Mouse (Mus musculus): Measurements from ENCODE around the gene Lrrc27.

Gene Lrrc27

DNA sequence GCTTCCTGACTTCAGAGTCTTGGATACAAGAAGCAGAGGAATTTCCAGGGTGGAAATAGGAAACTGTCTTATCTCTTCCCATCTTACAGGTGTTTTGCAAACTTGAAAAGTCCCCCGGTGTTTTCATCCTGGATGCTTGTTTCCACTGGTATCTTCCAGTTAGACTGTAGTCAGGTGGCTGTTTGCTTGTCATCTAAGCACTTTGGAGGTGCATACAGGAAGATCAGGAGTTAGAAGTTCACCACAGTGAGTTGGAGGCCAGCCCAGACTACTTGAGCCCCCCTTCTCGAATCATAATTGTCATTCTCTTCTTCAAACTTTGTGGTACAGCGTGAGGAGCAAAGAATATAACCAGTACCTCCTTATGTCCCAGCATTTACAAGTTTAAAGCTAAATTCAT, 1.4 kb downstream of the Lrrc27 start:
- DNase-seq (ENCODE audit: low read depth, low spot score), result no peak

DNA sequence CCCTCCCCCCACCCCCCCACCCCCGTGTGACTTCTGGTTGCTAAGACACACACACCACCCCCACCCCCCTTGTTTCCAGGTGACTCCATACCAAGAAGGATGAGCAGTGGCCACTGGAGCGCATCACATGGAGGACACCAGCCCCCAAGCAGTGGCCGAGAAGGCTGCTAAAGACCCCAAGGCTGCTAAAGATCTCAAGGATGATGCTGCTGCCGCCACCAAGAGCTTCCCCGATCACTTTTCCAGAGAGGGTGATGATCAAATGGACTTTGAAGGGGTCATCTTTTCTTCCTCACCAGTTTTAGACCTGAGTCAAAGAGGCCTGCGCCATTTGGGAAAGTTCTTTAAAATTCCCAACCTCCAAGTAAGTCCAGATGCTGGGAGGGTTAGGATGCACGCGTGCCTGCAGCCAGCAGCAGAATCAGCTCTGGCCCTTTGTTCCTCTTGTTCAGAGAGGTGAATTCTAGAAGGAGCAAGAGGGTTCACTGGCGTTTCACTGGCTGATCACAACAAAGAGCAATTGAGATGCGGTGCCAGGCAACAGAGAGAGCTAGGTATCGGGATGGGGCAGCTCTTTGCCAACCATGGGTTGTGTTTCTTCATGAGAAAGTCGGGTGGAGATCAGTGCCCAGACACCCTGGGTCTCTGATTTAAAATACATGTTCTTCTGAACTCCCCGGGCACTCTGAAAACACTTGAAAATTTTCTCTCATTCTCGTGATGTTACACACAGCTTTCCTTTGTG, 2.0 kb downstream of the Lrrc27 start:
- DNase-seq (ENCODE audit: low read depth, low spot score), result no peak

DNA sequence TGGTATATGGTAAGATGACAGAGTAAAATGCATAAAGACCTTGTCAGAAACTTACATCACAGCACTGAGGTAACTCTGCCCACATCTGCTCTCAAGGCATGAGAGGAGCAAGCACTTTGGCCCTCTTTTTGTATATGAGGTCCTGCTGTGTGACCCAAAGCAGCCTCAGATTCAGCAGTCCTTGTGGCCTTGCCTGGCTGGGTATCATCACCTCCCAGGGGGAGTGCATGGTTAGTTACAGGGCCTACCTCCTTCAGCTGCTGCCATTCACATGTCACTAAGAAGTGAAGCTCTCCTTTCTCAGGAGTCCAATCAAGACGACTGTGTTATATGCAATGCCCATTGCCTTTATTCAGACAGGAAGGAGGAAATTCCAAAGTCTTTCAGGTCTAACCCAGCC, 2.7 kb downstream of the Lrrc27 start:
- DNase-seq (ENCODE audit: low read depth, low spot score), result no peak

DNA sequence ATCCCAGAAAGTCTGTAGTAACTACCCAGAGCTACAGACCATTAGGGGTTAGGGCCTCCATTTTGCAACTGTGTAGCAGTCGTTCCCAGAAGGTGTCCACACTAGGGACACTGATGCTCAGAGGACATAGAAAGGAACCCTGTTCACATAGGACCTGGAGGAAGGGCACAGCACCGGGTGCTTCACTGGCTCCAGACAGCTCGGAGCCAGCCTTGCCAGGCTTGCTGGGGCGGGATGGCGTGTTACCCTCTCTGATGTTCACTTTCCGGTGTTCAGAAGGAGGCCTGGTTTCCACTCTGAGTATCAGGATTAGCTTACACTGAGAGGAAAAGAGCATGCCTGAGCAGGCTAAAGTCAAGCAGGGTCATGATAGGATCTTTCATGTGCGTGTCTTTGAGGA, 3.2 kb downstream of the Lrrc27 start:
- DNase-seq (ENCODE audit: low read depth, low spot score), result no peak

DNA sequence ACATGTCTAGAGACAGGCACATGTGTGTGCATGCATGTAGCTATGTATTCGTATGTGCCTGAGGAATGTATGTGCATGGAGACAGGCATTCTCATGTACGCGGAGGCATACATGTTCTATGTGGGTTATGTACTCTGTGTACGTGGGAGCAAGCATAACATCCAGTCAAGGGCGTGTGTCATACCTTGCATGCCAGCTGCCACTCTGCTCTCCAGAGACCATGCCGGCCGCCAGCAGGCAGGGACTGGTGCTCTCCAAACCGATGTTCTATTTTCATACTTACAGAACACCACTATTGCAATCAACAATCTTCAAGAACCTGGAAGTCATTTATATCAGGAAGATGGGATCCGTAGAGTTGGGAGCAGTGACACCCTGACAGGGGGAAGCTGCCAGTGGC, 3.7 kb downstream of the Lrrc27 start:
- no peak for DNase-seq (ENCODE audit: low read depth, low spot score)

DNA sequence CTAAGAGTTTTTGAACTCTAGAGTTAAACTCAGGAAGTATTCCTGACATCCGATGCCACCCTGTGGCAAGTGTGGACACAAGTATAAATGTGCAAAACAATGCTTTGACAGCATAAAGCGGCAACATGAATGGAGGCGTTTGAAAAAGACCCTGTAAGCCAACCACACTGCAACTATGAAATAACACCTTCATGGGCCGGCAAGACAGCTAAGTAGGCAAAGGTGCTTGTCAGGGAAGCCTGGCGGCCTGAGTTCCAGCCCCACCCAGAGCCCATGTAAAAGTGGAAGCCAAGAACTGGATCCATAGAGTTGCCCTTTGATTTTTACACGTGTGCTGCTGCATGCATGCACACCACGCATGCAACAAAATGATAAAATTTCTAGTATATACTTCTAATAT, 4.3 kb downstream of the Lrrc27 start:
- no peak for DNase-seq (ENCODE audit: low read depth, low spot score)

DNA sequence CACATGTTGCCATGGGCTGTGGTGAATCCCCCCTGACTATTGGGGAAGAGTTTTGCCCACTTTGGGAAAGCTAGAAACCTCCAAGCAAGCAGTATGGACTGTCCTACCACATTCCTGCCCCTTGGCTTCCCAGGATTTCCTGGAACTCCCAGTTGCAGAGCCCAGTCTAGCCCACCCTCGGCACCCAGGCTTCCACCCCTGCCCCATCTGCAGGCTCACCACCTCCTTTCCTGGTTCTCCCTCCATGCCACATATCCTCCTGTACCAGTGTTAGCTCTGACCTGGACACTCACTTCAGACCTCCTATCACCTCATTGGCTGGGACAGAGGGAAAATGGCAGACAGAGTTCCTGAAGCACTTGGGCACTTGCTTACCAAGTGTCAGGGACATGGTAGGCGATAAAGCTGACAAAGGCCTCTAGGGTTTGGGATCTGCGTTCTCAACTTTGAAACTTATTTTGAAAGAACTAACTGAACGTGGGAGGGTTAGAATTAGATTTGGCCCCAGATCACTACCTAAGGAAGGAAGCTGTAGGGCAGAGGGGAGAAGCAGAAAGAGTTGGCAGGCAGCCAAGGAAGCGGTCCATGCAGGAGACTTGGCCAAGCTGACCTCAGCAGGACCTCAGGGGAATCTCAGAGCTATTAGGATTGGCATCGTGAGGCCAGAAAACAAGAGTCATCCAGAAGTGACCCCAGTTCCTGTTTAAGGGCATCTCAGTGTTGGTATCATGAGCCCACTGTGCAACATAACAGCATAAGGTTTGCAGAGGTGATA, 6.0 kb downstream of the Lrrc27 start:
- no peak for DNase-seq (ENCODE audit: low read depth, low spot score)

DNA sequence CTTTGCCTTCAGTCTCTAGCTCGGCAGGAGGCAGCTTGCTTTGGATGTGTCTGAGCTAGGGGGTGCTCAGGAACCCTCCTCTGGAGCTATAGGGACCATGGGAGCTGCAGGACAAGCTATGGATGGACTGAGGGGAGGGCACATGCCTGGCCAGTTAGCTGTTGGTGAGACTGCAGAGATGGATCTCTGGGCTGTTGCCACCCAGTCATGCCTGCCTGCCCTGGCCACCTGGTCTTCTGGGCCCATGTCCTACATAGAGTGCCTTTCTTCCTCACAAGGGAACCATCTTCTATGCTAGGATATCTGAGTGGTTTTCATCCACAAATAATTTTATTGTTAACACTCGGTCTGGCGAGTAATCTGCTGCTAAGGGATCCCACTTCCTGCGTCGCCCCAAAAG, 6.7 kb downstream of the Lrrc27 start:
- DNase-seq (ENCODE audit: low read depth, low spot score), result no peak

DNA sequence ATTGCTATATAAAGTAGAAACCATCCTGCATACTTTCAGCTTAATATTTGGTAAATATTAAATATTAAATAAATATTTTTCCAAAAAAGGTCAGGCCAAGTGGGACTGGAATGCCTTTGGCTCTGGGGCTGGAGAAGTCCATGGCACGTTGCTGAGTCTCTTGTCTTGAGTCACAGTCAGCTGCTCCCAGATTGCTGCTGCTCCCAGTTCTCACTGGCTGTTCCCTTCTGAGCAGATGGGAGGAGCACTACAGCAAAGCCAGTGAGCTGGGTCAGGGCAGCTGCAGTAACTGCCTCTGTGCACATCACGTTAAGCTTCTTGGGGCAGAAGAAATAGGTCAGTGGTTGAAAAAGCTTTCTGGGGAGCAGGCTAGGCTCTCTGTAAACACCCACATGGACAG, 7.5 kb downstream of the Lrrc27 start:
- no peak for DNase-seq (ENCODE audit: low read depth, low spot score)

DNA sequence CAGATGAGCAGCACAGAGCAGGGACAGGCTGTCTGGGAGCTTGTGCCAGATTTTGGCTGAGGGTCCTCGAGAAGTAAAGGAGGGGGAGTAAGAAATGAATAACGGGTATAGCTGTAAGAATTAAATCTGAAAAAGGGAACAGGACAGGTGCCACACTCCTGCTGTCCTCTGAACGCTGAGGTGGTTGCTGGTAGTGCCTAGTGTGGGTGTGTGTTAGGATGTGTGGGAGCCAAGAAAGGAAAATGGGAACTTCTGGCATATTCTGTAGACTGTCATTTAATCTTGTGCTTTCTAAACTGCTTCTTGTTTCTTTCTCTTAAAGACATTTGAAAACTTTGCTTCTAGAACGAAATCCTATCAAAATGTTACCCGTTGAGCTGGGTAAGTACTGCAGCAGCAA, 8.3 kb downstream of the Lrrc27 start:
- DNase-seq (ENCODE audit: low read depth, low spot score), result no peak

DNA sequence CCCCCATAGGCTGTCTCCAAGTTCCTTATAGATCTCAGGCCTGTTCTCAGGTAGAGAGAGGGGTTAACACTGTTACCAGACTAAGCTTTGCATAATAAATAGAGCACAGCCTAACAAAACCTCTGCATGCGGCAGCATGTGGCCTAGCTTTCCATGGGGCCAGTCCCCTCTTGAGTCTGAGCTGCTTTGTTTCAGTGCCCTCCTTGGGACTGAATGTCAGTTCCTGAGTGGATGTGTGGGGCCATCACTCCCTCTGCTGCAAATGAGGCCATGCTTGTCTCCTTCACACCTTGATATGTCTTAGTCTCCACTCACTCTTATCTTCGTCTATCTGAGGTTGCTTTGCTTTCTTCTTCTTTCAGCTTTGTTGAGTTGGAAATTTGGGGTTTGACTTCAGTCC, 9.1 kb downstream of the Lrrc27 start:
- DNase-seq (ENCODE audit: low read depth, low spot score), result no peak

DNA sequence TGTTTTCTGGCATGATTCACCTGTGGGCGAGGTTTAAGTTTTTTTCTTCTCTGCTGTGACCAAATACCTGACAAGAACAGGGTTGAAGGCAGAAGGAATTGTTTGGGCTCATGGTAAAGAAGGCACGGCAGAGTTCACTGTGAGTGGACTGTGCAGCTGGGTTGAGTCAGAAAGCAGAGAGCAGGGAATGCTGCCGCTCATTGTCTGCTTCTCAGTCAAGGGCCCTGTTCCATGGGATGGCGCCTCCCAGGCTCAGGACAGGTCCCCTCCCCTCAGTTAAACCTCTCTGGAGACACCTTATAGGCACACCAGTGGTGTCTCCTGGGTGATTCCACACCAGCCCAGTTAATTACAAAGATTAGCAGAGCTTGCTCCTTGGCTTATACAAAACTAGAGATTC, 9.6 kb downstream of the Lrrc27 start:
- DNase-seq (ENCODE audit: low read depth, low spot score), result no peak

DNA sequence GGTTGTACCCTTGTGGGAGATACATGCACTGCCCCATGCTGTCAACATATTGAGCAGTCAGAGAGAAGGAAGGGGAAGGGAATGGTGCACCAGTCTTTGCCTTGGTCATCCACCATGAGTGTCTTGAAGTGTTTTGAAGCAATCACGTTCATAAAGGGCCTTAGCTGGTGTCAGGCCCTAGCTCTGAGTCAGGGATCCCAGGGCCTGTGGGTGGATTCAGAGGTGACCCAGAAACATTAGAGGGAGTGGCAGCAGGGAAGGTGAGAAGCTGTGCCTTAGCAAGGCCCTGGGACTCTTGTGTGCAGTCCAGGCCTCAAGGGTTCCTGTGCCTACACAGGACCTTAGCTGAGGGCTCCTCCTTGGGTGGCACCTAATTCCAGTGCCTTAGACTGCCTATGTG, 11.3 kb downstream of the Lrrc27 start:
- no peak for DNase-seq (ENCODE audit: low read depth, low spot score)

DNA sequence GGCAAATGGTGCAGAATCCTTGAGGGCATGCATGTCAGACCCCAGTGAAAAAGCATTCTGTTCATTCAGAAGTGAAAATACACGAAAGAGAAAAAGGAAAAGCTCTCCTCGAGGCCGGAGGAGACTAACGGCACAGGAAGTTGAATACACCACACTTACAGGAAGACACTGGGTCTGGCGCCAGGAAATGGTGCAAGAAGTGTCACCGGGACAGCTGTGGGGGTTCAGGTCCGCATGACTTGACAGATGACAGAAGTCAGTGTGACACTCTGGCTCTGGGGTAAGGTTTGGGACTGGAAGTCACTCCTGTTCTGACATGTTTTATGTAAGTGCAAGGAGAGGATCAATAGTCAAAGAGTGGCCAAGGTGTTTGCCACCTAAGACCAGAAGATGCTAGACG, 11.9 kb downstream of the Lrrc27 start:
- no peak for DNase-seq (ENCODE audit: low read depth, low spot score)

DNA sequence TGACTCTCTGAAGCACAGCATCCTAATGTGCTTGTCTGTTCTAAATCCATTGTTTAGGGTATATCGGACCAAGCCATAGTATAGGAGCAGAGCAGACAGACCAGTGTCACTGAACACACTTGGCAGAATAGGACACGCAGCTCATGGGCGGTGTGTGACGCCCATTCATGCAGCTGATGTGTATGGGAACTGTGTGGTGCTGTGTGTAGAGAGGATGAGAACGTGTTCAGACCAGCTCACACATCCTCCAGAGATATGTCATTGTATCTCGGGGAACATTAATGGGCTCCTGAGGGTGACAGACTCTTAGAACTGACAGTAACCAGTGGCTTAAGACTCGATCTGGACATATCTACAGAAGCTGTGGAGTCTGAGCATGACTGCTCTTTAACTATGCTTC, 13.6 kb downstream of the Lrrc27 start:
- DNase-seq (ENCODE audit: low read depth, low spot score), result no peak

DNA sequence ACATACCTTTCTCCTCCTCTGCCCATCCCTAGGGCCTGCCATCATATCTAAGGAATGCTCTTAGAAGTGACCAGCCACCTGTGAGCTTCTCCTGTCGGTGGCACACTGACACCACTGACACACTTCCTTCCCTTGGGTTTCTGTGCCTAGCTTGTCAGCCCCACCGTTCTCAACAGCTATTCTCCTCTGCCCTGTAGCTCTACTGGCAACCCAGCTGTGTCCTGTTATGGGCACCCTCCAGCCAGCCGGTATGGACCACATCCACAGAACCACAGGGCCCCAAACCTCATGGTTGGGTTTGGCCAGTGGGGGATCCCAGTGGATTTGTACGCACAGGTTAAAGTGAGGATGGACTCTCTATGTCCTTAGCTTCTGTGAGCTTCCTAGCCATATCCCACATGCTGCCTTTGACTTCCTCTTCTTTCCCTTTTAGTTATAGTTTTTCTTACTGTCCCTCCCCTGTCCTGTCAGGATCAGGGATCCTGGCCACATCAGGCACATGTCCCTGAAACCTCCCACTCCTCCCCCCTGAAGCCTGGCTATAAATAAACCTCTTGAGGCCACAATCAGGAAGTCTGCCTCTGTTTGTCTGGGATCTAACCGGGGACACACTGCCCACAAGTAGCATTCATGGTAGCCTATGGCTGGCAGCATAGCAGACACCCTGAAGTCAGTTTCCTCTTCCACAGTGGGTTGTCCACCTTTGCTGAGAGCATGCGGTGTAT, 15.8 kb downstream of the Lrrc27 start:
- no peak for DNase-seq (ENCODE audit: low read depth, low spot score)

DNA sequence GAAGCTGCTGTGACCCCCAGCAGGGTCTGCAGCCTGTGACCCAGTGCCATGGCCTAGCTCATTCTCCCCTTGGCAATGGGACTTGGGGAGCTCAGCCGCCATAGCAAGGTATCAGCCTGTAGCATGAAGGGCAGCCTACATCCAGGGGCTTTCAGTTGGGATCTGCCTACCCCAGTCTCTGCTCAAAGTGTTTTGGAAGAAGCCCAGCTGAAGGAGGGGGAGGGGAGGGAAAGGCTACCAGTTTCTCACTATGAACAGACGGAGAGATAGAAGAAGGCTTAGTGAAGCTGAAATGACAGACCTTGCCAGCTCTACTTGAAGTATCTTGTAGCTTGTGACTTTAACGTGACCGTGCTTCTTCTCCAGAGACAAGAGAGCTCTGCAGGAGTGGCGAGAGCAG, 17.0 kb downstream of the Lrrc27 start:
- no peak for DNase-seq (ENCODE audit: low read depth, low spot score)

DNA sequence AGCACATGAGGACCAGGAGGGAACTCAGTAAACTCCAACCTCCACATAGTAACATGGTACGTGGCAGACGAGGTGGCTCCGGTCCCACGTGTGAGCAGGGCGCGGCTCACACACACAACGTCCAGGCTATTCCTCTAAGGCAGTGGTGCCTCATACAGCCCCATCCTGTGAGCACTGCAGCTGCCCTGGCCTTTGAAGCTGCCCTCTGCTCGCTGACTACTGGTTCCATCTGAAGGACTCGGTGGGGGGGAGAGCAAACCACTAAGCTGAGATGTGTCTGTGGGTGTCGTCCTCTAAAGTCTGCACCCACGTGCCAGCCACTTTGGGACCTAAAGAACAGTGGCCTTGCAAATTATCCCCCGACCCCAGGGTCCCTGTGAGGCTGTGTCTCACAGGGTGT, 17.5 kb downstream of the Lrrc27 start:
- DNase-seq (ENCODE audit: low read depth, low spot score), result no peak

DNA sequence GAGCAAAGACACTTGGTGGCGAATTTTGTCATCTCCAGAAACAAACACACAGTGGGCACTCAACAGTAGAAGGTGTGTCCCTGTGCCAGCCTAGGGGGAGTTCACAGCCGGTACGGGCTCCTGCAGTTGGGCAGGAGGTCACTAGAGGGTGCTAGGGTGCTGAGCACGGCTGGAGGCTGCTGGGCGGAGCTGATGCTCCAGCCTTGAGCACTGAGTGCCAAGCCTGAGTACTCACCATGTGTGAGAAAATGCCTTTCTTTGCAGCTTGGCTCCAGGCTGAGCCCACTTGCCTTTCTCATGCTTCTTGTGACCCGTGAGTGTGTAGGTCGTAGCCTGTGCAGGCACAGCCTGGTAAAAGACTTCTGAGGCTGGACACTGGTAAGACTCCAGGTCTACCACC, 20.9 kb downstream of the Lrrc27 start:
- no peak for DNase-seq (ENCODE audit: low read depth, low spot score)

DNA sequence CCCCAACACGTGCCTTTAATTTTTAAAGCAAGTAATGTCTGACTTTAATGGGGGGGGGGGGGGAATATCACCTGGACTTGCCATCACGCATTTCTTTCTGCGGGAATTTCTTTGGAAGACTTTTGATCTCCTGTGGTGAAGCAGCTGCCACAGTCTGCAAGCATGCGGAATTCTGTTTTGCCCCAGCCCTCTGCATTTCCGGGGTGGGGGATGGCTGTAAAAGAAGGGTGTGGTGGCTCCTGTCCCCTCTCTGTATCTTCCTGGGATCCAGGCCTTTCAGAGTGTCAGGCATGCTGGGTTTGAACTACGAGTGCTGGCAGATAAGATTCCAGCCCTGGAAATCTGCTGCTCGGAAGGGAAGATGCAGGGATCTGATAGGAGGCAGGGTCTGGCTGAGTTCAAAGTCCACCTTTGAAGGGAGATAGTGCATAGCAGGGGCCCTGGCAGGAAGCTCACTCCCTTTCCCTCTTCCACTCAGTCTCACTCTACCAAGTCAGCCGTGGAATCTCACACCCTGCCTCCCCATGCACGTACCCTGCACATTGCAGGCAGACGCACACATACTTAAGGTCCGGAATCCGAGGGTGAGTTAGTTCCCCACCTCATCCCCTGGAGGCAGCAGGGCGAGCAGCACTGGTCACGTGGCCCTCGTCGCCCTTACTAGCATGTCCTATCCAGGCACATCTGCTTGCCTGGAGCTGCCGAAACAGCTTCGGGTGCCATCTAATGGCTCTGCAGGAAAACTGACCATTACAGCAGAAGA, 21.8 kb downstream of the Lrrc27 start:
- DNase-seq (ENCODE audit: low read depth, low spot score), result no peak

DNA sequence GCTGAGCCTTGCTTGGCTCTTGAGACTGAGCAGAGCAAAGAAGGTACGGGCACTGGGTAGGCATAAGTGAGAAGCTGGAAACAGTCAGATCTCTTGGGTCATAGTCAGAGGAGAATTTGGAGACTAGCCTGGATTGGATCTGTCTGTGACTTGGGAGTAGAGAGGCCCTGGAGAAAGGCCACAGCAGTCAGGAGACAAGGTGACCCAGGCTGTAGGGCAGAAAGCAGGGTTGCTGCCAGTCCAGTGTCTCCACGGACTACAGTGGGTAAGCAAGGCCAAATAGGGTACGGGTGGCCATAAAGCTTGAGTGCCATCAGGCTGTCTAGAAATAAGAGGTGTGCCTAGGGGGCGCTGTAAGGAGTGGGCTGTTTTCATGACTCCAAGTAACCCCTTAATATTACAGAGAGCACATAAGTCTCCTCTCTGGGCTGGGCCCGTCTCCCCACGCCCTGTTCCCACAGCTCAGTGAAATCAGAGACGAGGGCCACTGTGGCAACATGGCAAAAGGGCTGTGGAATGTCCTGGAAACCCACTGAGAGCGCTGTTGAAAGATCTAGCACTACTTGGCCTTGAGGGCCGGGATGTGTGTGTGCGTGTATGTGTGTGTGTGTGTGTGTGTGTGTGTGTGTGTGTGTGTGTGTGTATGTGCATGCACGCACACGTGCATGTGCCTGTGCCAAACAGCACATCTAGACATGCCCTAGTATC, 23.0 kb downstream of the Lrrc27 start:
- DNase-seq (ENCODE audit: low read depth, low spot score), result no peak

Measured in brain, embryonic 18.5 days (tissue).